Mouse (Mus musculus): Measurements from ENCODE around the gene Hs3st5.
"Not testable (repeated sequence)": the region's sequence is repeated elsewhere in the genome, so short reads cannot be mapped to it uniquely, and the experiment has no call there.

Hs3st5 gene

DNA sequence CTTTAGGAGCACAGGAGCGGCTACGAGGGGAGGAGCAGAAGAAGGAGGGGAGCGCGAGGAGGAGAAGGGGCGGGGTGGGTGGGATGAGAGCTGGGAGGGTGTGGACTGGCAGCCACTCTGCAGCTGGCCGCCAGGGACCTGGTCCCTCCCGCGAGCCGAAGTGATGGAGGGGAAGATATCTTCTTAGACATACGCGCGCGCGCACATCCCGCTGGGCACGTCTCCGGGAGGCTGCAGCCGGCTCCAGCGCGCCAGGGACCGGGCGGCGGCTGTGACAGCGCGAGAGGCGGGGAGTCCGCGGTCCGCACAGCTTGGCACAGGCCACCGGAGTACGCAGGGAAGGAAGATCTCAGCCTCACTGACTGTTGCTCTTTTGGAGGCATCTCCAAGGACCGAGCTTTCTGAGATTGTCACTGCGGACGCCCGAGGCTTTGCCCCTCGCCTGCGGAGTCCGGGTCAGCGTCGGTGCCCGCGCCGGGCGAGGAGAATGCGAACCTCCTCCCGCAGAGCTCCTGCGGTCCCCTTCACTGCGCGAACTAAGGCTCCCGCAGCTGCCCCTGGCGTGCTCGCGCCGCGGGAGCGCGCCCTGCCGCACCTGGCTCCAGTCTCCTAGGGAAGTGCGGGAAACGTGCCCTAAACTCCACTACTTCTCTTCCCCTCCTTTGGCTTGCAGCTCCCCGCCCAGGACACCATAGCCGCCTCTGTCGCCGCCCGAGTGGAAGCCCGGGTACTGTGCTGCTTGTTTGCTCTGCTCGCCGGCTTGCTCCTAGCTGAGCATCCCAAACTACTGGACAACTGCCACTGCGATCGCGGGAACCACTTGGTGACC, at the start of gene Hs3st5:
Gene Hs3st5, plus strand, starts transcription at position 88 of the 829 bp plus-strand sequence.
- no peak for DNase-seq (ENCODE audit: low read depth, low spot score)

DNA sequence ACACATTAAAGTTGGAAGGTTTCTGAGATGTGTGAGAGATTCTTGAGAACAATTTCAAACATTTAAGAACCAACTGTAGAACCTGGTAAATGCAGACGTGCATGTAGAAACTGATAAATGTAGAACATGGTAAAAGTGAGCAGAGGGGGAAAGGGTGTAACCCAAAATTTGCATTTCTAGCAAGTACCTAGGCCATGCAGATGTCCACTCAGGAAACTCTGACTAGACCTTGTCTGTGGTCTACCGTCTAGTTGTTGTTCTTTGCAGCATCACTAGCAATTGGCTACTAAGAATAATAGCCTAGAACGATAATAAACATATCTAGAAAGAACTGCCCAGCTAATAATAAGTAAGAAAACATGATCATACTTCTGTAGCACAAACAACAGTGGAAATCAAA, 38.0 kb upstream of the Hs3st5 start:
- DNase-seq (ENCODE audit: low read depth, low spot score) = no peak

DNA sequence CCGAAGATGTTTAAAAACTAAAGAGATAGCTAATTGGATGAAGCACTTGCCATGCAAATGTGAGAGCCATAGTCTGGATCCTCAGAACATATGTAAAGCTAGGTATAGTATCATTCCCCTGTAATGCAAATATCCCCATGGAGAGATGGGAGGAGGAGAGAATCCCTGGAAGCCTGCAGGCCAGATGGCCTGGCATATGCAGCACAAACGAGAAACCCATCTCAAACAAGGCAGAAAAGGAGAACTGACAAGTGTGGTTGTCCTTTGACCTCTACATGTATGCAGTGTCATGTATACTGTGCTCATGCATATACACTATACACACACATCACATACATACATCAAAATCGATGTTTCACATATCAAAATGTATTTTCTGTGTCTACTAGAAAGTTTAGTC, 35.5 kb upstream of the Hs3st5 start:
- no peak for DNase-seq (ENCODE audit: low read depth, low spot score)

DNA sequence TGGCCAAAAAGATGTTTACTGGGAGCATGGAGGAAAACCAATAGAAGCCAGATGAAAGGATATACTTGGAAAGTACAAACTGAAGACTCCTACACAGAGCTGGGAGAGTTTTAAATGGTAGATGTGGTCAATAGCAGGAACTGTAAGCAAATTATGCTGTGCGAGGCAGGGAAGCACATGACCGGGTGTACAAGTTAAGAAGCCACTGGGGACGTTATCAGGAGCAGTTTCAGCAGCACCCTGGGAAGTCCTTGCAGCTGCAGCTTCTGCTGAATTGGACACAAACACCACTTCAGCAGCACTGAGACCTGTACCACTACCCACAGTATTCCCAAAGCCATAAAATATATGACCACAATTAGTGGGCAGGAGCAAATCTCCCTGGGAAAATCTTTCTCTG, 31.8 kb upstream of the Hs3st5 start:
- DNase-seq (ENCODE audit: low read depth, low spot score) = peak; percentile 4

DNA sequence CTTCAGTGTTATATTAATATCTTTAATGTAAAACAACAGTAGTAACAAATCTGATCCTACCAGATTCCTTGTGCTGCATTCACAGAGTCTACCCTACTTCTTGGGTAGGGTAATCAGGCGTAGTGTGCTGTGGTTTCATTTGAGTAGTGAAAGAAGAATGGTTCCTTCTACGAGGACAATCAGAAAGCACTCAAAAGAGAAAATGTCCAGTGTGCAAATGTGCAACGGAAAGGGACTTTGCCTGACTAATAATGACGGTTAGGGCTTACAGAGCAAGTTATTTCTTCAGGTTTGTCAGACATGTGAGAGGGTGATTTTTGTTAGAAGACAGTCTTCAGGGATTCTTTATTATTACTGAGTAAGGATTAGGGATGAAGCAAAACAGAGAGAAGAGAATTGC, 29.1 kb upstream of the Hs3st5 start:
- peak; percentile 26 for DNase-seq (ENCODE audit: low read depth, low spot score)

DNA sequence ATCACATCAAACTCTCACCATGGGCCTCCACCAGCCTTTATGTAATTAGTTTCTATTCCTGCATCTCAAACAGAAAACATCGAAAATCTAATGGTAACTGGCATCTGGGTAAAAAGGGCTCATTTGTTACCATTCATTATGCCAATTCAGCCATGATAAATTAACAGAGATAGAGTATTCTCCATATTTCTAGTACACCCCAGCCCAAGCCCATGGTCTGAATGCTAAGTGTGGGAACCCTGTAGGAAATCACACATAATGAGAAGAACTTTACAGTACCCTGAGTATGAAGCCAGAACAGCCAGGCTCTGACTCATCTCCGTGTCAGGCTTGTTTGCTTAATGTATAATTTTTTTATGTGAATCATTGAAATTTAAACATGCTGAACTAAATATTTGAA, 23.3 kb upstream of the Hs3st5 start:
- DNase-seq (ENCODE audit: low read depth, low spot score) = no peak

DNA sequence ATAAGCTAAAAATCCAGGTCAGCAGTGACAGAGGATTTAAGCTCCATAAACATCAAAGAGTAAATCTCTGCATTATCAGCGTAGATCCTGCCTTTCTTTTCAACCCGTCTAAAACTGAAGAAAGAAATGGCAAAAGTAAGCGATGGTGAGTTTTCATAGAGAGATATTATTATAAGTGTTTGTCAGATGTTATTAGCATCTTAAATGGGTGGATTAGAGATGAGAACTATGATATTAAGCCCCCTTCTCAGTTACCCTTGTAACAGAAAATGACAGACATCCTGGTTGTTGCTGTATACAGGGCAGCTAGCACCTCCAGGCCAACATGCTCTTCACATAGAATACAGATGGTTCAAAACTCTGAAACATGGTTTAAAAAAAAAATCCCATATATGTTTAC, 22.6 kb upstream of the Hs3st5 start:
- DNase-seq (ENCODE audit: low read depth, low spot score) = no peak

DNA sequence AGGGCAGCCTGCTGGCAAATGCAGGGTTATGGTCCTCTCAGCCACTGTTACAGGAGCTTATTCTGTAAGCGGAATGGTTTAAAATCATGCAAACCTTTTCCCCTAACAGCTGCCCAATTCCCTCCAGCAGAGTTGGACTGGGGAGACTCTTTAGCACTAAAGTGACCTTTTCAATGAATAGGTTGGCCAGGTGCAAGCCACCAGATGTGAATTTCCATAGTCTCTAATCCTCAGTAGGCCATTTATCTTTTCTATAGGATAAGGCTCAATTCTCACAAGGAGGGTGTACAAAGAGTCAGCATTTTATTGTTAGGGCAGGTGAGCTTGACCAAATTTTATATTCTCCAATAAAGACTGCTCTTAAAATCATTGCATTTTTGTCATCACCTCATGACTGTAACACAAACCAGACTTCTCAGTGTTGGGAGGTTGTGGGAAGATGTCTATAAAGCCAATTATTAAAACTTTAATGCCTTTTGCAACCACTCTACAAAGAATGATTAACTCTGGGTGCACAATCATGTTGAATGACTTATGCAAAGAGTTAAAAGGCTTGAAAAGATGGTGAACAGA, 21.8 kb upstream of the Hs3st5 start:
- no peak for DNase-seq (ENCODE audit: low read depth, low spot score)

DNA sequence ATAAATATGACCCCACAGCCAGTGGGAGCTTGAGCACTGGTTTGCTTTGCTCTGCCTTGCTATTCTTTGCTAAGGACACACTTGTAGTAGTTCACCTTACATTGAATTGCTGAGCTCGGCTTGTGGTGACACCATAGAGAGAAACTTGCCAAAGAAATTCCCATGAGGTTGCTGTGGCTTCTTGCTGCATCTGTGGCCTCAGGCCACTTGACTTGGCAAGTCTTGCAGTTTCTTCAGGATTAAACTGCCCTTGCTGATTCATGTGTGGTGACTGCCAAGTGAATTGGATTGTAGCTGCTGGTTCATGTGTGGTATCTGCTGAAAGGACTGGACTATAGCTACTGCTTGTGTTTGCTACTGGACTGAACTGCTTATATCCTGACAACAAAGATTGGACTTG, 13.0 kb upstream of the Hs3st5 start:
- DNase-seq (ENCODE audit: low read depth, low spot score) = no peak

DNA sequence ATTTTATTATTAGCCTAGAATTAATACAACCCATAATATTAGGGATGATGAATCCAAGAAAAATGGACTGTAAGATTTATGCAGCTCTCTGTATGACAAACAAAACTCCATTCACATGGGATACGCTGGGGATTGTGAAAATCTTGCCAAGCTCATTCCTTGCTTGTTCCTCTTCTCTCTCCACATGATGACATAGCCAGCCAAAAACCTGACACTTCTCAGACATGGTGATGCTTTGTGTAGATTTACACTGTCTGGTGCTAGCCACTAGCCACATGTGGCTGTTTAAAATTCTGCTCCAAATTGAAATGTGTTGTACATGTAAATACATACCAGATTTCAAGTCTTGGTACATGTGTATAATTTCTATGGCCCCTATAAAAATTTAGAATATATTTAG, 6.9 kb upstream of the Hs3st5 start:
- DNase-seq (ENCODE audit: low read depth, low spot score) = no peak

DNA sequence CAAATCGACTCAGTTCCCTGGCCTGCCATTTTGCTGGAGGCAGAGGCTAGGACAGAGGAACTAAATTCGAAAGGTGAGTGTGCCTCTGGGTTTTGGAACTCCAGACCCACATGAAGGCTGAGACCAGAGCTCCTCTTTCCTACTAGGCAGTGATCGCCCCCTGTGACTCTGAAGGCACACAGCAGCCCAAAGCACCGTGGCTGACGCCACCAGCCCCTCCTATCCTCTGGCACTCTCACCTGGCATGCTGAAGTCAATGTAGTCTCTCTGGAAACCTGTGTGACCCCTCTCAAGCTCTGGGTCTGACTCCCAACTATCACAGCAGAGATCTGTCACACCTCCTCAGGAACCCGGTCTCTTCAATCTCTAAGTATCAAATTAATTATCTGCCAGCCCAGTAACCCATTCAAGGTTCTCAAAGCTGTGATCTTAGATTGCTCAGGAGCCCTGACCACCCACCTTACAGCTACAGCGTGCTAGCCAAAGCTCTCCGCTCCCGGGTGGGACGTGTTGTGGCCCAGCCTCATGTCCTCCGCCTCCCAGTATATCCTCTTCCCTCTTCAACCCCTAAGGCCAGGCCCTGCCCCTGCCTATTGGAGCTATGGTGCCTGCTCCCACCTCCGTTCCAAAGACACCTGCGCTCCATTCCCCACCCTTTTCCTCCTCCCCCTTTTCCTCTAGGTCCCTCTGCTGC, 434 bp upstream of the Hs3st5 start:
- no peak for DNase-seq (ENCODE audit: low read depth, low spot score)

DNA sequence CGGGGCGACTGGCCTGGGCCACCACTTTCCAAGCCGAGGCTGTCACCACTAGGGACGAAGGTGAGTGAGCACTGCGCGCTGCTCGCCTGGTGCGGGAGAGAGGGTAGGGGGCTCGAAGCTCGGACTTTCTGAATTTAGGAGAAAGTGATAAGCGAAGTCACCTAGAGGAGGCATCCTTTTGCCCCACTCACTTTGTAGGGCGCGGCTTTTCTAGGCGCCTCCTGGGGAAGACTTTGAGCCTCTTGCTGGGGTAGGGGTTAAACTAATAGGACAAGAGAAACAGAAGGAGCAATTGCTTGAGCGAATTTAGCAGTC, 899 bp downstream of the Hs3st5 start:
- DNase-seq (ENCODE audit: low read depth, low spot score) = no peak

DNA sequence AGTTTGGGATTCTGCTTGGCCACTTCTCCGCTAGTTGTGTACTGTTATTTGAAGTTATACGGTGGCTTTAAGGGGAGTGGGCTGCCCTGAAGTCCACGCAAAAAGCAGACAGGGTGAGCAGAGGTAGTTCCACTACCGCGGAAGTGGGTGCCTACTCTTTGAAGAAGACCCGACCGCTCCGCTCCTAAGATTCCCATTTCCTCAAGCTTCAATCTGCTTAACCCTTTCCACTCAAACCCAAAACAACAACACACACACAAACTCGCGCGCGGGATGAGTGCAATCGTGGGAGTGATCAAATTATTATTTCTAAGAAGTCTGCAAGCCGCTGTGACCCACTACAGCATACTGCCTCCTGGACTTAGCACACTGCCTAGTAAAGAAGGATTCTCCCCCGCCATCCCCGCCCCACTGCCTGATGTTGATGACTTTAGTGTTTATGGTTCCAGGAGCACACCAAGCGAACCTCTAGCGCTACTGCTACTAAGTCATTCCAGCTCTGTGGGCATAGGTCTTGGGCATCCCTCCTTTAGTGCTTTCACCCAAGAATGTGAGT, 1.5 kb downstream of the Hs3st5 start:
- DNase-seq (ENCODE audit: low read depth, low spot score) = no peak

DNA sequence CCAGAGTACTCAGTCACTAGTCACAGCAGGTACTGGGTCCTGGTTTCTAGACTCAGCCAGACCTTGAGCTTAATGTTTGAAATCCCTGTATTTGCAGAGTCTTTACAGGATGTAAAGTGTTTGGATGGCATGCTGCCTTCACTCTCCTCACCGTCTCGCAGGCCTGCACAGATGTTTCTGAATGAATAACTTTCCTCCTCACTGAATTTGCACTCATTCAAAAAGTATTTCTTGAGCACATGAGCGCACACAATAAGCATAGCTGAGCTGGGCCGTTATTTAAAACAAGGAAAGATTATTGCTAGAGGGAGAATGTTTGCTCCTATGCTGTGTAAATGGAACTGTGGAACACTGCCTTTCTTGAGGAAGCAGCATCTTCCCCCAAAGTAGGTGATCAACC, 2.9 kb downstream of the Hs3st5 start:
- peak; percentile 2 for DNase-seq (ENCODE audit: low read depth, low spot score)

DNA sequence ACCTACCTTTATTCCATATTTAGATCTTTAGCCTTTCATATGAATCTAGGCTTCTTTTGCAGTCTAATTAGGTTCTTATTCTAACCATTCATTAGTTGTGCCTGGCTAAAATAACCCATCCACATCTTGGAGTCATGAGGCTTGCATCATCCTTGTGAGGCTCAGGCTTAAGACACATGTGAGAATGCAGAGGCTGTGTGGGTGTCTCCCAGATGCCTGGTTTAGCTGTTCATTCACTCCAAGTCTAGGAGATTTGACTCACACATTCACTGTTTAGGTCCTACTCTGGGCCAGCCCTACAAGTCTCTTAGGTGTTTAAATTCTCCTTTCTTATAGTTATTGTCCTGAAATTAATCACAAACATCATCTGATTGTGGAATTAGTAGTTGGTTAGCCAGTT, 17.3 kb downstream of the Hs3st5 start:
- DNase-seq (ENCODE audit: low read depth, low spot score) = no peak

DNA sequence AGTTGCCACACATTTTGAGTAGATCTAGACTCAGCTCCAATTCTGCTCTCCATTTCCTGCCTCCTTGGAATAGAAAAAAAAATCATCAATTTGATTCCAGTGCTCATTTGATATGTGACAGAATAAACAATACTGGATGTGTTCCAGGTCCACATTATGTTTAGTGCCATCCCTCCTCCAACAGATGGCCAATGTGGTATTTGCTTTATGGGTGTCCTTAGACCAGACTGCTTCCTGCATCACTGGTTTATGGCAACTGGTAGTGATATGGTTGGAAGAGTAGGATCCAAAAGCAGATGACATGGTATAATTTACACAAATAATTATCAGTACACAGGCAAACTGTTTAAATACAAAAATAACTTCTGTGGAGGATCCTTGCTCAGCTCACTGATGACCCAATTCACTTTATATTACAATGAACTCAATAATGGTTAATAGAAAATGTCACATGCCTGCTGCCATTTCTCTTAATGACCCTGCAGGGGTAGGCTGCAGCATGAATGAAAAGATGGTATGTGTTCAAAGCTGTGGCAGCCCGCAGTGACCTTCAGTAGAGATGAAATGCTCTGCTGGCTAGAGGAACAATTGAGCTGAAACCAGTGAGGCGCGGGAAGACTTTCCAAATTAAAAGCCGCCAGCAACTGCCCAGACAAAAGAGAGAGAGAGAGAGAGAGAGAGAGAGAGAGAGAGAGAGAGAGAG, 27.2 kb downstream of the Hs3st5 start:
- no peak for DNase-seq (ENCODE audit: low read depth, low spot score)

DNA sequence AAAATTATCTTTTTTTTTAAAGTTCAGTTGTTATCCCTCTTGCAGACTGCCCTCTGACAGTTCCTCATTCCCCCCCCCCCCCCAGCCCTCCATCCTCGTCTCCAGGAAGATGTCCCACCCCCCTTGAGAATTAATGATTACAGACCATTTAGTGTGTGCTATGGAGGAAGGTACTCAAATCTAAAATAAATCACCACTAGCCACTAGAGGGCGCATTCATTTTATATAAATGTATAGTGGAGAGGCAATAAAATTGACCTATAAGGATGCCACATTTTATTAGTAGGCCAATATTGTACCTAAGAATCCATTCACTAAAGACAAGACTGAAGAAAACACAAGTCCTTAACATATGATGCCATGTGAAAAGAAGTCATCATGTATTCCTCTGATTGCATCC, 40.0 kb downstream of the Hs3st5 start:
- peak; percentile 54 for DNase-seq (ENCODE audit: low read depth, low spot score)

DNA sequence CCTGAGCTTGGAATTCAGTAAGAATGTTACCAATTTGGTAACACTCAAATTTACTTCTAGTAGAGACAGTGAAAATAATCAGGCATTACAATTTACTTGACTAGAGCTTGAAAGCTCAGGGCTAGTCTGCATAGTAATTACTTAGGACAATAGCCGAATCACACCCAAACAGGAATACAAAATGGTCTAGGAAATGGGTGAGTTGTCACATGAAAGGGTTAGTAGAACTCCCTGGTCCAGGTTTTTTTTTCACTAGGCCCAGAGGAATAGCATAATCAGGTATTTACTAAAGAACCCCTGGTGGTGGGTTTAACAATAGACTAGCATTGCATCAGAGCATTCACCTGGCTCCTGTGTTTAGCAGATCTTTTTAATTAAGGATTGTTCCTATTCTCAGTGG, 41.1 kb downstream of the Hs3st5 start:
- not testable (repeated sequence) for DNase-seq (ENCODE audit: low read depth, low spot score)

DNA sequence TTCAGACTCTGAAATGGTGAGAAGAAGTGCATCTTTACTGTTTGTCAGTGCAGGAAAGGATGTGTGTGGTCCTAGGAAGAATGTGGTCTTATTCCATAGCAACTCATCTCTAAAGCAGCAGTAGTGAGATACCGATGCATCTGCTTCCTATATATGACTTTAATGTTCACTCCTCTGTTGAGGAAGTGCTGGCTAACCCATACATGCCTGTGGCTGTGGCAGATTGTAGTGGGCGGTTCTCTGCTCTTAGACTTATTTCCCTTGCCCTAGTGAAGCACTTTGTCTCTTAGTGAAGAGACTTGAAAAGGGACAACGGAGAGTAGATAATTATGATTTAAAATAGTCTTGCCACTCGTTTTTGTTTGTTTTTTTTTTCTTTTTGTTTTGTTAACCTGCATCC, 47.4 kb downstream of the Hs3st5 start:
- no peak for DNase-seq (ENCODE audit: low read depth, low spot score)

DNA sequence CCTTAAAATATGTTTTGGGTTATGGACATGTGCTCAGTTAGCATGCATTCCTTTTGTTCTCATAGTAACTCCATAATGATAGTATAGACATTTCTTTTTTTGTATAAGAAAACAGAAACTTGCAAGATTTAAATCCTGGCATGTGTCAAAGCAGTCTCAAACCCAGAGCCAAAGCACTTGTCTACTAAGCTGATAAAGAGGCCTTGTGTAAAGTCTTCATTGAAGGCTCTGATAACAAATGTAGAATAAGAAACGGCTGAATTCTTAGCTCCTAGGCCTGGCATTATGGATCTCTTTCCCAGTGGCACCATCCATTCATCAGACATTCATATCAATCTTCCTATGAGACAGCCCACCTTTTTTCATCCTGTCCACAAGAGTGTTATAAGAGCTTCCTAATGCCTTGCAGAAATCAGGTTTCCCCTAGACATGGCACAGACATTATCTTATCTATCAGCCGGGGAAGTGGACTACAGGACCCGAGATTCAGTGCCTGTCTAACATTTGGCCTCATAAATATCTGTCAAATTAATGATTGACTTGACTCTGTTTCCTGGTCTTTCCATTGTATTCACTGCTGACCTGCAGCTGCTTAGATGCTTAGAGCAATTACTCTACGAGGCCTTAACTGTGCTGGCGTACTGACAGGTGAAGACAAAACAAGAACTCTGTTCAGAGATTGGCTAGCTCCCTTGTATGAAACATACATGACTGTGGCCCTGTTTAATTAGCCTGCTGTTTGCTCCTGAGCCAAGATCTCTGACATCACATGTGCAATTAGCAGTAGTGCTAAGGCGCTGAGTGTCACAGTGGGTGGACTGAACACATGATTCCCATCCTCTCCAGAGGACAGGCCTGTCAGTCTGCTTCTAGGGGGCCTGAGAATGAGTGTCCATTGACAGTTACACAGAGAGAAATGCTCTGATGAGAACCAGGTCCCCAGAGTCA, 48.6 kb downstream of the Hs3st5 start:
- DNase-seq (ENCODE audit: low read depth, low spot score) = no peak

DNA sequence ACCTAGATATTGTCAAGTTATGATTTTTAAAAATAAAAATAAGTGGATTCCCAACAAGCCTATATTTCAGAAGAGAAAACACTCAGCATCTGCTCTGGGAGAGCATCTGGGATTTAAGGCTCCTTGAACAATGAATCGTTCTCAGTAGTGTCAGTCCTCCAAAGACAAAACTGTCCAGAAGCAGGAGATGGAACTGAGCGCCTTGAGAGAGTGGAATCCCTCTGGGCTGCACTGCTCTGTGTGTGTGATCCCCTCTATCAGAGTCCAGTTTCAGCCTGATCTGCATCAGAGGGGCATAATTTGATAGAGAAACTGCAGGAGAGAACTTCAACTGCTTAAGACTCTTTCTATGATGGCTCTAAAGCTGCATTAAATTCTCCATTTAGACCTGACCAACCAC, 49.5 kb downstream of the Hs3st5 start:
- no peak for DNase-seq (ENCODE audit: low read depth, low spot score)

All from A20 (cell line).